Mouse (Mus musculus): ENCODE measurements around the gene Spryd3.

DNA sequence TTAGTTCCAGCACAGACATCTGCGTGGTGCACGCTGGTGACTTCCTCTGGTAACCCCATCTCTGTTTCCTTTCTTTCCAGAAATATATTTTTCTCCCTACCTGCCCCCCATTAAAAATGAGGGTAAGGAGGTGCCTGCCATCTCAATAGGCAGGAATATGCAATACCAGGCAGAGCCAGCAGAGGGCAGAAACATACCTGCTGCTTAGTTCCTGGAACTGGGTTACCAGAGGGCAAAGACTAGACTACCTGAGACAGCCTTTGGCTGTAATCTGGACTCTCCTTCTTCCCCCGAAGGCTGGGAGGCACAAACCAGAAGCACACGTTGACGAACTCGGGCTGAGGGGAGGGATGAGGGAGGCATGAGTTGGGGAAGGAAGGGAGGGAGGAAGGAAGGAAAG is 42.2 kb upstream of the Spryd3 start:
- TF ChIP-seq RCOR1 (IDR thresholded peaks at IDR 0.05; ENCODE audit: low read depth, low read length) (peak; percentile 35; the same call in 1 of the 2 replicates), ZC3H11A (IDR thresholded peaks at IDR 0.05; ENCODE audit: low read depth, low read length) (peak; percentile 89)
